Mouse (Mus musculus): ENCODE data around the gene Rnpepl1.
A peak's percentile ranks its signal among the peaks of the same experiment; 100 is the strongest.

Gene Rnpepl1

GRCm38 (mm10) chr1:92907632-92908360 is 2.8 kb upstream of the Rnpepl1 start:
- DNase-seq (ENCODE audit: low spot score) = no peak

GRCm38 (mm10) chr1:92908664-92909063 is 1.9 kb upstream of the Rnpepl1 start:
- no peak for DNase-seq (ENCODE audit: low spot score)

GRCm38 (mm10) chr1:92909068-92909467 is 1.5 kb upstream of the Rnpepl1 start:
- no peak for DNase-seq (ENCODE audit: low spot score)

GRCm38 (mm10) chr1:92910925-92911720 is 540 bp downstream of the Rnpepl1 start:
- DNase-seq (ENCODE audit: low spot score) = peak; percentile 82

- no peak for DNase-seq (ENCODE audit: low spot score)
Observed at GRCm38 (mm10) chr1:92911721-92912138, 1.1 kb downstream of the Rnpepl1 start.

- DNase-seq (ENCODE audit: low spot score) = no peak
Observed at GRCm38 (mm10) chr1:92912286-92912685, 1.7 kb downstream of the Rnpepl1 start.

- DNase-seq (ENCODE audit: low spot score) = peak; percentile 68
Observed at GRCm38 (mm10) chr1:92914239-92914638, 3.7 kb downstream of the Rnpepl1 start.

GRCm38 (mm10) chr1:92914993-92915392 is 4.4 kb downstream of the Rnpepl1 start:
- no peak for DNase-seq (ENCODE audit: low spot score)

GRCm38 (mm10) chr1:92916725-92917124 is 6.1 kb downstream of the Rnpepl1 start:
- no peak for DNase-seq (ENCODE audit: low spot score)

- no peak for DNase-seq (ENCODE audit: low spot score)
Observed at GRCm38 (mm10) chr1:92919151-92919550, 8.6 kb downstream of the Rnpepl1 start.

GRCm38 (mm10) chr1:92919775-92920174 is 9.2 kb downstream of the Rnpepl1 start:
- DNase-seq (ENCODE audit: low spot score) = no peak

- DNase-seq (ENCODE audit: low spot score) = no peak
Observed at GRCm38 (mm10) chr1:92920474-92921200, 10.1 kb downstream of the Rnpepl1 start.

GRCm38 (mm10) chr1:92921496-92921895 is 10.9 kb downstream of the Rnpepl1 start:
- no peak for DNase-seq (ENCODE audit: low spot score)

- DNase-seq (ENCODE audit: low spot score) = no peak
Observed at GRCm38 (mm10) chr1:92930171-92930706, 19.7 kb downstream of the Rnpepl1 start.

GRCm38 (mm10) chr1:92933611-92934010 is 23.0 kb downstream of the Rnpepl1 start:
- no peak for DNase-seq (ENCODE audit: low spot score)

GRCm38 (mm10) chr1:92934182-92934827 is 23.7 kb downstream of the Rnpepl1 start, which contains the start of gene Capn10:
TSS of gene Capn10 (plus strand) at chr1:92934376.
- DNase-seq (ENCODE audit: low spot score) = peak; percentile 87

- peak; percentile 90 for DNase-seq (ENCODE audit: low spot score)
Observed at GRCm38 (mm10) chr1:92935054-92935962, 24.7 kb downstream of the Rnpepl1 start.

GRCm38 (mm10) chr1:92935977-92936376 is 25.4 kb downstream of the Rnpepl1 start:
- no peak for DNase-seq (ENCODE audit: low spot score)

- DNase-seq (ENCODE audit: low spot score) = no peak
Observed at GRCm38 (mm10) chr1:92936467-92936866, 25.9 kb downstream of the Rnpepl1 start.

- no peak for DNase-seq (ENCODE audit: low spot score)
Observed at GRCm38 (mm10) chr1:92937797-92938196, 27.2 kb downstream of the Rnpepl1 start.

- no peak for DNase-seq (ENCODE audit: low spot score)
Observed at GRCm38 (mm10) chr1:92939746-92940145, 29.2 kb downstream of the Rnpepl1 start.
